Mouse (Mus musculus) MN1 (cell line): ENCODE measurements at regions not wholly inside any gene's neighbourhood (a gene's known extent, or its start where the extent isn't known, plus 50 kb on each side); places are given as distances from the start of the nearest gene placed in this dataset.
"Not testable (repeated sequence)": the region's sequence is repeated elsewhere in the genome, so short reads cannot be mapped to it uniquely, and the experiment has no call there.

ENCODE experiments used
- DNase-seq: peaks from one replicate; pipeline ENCODE4 v3.0.0-alpha.2; 2016; ENCODE audit warnings: low spot score

DNA sequence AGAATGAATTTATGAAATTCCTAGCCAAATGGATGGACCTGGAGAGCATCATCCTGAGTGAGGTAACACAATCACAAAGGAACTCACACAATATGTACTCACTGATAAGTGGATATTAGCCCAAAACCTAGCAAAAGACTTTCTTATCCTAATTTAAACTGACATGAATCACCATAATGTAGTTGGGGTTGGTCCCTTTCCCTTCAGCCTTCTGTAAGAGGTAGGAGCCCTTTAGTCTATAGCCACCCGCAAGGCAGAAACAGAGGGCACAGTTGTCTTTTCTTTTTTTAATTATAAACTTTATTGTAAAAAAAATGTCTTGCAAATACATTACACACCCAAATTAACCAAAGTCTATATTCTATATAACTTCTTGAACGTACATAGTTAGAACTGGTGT lies 81.3 kb downstream of the Ogfrl1 start:
- not testable (repeated sequence) for DNase-seq

DNA sequence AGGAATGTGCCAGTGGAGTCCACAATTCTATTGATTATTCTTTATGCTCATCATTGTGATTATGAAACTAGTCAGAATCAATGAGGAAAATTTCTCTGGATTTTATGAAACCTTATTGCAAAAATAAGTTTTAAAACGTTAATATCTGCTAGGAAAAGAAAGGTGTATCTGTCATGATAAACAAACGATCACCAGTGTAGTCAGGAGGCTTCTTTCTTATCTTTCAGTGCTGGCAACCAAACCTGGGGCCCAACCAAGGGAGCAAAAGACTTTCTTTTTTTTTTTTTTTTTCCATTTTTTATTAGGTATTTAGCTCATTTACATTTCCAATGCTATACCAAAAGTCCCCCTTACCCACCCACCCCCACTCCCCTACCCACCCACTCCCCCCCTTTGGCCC lies 82.7 kb downstream of the Ogfrl1 start:
- not testable (repeated sequence) for DNase-seq

DNA sequence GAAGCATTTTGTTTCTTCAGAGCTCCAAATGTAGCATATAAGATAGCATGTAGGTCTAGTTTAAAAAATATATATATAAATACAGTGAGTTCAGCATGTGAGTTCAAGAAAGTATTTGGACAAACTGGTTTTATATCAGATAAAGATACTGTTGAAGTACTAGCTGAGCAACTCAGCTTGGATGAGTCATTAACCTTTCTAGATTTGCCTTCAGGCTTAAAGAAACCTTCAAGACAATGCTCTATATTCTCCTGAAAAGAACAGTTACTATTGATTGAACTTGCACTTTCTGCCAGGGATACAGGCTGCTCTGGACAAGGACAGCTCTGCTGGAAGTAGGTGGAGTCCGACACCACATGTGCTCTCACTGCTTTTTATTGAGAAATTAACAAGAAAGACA lies 104.9 kb downstream of the Ogfrl1 start:
- no peak for DNase-seq

DNA sequence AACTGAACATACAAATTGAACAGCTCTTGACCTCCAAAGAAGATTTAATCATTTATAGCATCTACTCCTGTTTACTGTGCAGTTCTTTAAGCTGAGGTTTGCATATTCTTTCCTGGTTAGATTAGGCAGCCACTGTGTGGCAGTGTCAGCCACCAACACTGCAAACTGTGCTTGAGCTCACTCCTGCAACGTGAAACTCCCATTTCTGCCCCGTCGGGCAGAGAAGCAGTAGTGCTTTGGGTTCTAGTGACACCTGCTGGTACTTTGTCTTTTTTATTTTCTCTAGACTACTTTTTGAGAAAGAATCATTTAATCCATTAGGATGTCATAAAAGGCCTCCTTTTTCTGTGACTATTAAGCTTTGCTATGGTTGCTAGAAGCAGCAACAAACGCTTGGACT lies 110.8 kb downstream of the Ogfrl1 start:
- DNase-seq: peak; percentile 70

DNA sequence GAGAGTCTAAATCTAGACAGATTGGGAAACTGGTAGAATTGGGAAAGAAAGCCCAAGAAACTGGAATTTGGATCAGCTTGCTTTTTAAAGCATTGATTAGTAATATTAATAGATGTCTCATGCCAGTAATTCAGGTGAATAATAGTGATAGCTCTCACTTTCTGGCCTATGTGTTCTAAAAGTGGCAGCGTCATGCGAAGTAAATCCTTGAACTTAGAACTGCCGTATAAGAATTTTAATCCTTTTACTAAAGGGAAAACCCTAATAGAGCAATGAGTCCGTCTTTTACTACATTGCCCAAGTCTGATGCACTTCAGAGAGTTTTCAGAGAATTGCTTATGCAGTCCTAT lies 114.7 kb downstream of the Ogfrl1 start:
- no peak for DNase-seq

DNA sequence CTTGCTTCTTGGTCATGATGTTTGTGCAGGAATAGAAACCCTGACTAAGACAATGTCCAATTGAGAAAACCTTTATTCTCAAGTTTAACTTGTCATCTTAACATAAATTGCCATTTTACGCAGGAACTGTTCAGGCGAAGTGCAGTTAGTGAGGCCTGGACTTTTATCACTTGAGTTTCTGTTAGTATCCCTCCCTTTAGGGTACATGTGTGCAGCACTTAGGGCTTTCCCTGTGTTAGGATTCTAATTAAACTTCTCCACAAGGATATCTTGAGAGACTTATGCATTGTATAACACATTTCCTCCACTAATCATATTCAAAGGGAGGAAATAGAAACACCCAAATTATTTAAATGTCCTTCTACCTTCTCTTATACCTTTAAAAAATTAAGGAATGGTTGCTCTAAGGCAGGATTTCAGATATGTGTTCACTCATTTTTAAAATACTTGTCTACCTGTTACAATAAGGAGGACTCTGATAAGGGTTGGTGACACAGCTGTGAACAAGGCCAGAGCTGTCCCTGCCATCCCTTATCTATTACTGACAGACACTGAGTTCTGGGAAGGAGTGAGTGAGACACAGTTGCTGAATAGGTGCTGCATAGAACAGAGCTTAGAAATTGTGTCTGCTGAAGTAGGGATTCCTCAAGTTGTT lies 115.2 kb downstream of the Ogfrl1 start:
- DNase-seq: no peak

DNA sequence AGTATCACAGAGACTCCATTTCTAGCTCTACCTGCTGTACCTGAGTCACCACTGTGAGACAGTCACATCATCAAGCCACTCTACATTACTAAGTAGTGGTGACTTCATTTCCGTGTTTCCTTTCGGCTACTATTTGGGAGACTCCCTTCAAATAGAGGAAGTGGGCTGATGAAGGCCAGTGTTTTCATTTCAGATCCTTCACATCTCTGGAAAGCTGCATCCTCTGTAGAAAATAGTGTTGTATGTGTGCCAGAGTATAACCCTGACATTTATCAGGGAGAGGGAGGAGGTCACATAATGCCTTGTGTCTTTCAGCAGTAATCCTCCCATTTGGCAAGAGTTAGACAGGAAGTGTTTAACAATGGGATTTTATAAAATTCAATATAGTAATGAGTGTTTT lies 117.7 kb downstream of the Ogfrl1 start:
- DNase-seq: no peak

DNA sequence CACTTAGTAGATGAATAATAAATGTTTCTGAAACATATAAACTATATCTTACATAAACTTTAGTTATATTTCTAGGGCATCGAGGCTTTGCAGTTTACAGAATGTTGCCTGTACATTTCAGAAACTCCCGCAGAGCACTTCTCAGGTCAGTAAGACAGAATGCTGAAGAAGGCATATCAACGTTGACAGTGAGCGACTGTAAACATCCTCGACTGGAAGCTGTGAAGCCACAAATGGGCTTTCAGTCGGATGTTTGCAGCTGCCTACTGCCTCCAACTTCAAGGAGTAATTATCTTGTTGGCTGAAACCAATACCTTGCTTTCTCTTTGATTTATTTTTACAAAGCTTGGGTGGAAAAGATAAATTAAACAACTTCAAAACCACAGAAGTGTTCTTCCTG lies 125.5 kb downstream of the Ogfrl1 start:
- no peak for DNase-seq

DNA sequence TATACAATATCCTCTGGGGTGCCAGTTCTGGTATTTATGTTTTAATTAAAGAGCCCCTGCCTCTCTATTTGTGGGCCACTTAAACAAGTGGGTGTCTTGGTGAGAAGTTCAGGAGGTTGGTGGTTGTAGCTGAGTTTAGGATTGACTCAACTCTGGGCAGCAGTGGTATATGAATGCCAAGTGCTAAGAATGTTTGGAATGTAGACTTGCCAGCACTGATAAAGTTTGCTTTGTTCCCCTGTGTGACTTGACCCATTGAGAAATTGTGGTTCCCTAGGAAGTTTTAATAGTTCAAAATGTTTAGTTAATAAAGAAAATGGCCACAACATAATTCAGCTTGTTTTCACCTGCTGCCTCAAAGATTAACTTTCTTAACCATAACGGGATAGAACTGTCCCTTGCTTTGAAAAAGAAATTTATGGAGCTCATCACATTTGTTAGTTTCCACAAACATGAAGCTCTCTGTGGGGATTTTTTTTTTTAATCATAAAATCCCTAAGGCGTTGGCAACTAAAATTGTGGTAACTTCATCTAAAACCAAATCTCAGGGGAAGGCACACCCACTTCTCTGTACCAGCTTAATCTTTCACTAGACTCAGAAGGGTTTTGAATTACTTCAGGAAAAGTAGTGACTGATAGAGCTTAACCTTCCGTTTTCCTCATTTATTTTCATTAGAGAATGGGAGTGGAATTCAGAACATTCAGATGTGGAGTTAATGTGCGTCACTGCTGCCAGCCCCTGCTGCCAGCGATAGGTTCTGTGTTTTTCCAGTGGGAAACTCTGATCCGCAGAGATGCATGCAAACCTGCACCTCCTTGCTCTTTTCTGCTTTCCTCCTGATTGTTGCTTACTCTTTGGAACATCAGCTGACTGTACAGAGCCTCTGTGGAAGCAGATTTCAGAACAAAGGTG lies 126.4 kb downstream of the Ogfrl1 start:
- no peak for DNase-seq

DNA sequence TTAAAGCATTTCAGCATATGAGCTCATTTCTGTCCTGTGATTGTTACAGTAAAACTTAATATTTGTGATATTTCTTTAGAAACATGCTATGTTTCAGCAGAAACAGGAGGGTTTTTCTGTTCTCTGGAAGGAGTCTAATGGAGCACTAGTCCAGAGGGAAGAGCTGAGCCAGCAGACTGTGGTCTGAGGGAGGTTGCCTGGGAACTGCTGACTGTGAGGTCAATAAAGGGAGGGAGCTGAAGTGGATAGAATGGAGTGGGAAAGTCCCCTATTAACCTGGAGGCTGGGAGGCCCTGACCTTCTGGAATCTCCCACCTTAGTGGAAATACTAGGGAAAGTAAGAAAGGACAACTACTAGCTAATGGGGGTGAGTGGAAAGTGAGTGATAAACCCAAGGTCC lies 129.5 kb downstream of the Ogfrl1 start:
- no peak for DNase-seq

DNA sequence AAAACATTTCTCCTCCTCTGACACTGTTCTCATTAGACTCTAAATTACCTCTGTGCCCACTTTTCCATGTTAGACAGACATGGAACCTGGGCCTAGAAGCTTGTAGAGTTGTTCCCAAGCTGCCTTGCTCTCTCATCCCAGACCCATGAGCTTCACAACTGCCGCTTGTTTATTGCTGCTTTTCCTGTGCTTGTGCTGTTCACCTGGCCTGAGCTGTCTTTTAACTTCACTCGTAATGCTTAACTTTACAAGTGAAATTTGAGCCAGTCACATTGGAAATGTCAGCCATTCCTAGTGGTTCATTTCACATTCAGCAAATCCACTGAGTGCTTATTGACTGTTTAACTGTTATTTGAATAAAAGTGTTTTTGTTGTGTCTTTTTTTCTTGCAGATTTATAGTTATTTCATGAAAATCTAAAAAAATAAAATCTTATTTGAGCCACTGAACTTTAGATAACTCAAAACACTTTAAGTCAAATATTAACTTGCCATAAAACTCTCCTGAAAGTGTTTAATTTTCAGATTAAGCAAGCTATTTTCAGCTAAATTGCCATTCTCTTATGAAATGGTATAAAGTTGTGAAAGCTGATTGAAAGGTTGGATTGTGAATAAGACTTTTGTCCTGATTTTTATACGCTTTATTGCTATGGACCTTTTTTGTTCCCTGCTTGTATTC lies 131.9 kb downstream of the Ogfrl1 start:
- DNase-seq: no peak

DNA sequence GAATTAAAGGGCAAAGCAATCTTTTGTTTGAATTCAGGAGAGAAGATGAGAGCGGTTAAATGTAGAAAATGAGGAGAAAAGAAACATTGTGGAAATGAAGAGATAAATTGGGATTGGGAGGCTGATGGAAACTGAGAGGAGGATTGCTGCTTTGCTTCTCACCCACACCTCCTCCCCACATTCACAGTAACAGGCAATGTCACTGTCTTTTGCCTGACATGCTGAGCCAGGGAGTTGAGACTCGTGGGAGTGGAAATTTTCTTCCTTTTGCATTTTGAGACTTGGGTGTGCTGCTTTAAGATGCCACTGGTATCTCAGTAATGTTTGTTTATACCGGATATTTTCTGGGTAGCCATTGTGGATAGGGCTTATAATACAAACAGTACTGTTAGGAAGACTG lies 133.3 kb downstream of the Ogfrl1 start:
- DNase-seq: no peak

DNA sequence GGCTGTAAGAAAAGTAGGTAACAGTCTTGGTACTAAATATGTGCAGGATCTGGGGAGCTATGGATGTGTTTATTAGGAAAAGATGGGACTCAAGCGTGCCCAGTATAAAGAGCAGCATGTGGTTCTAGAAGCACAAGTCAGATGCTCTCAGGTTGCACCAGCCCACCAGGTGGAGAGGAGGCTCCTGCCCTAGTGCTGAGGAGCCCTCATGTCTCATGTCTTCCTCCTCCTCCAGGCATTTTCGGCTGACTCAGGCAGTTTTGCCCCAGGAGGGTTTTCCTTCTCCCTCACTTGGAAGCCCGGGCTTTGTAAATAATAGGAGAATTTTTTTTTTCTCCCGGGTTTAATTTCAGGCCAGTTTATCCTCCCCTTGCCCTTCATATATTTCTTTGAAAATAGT lies 133.8 kb downstream of the Ogfrl1 start:
- no peak for DNase-seq

DNA sequence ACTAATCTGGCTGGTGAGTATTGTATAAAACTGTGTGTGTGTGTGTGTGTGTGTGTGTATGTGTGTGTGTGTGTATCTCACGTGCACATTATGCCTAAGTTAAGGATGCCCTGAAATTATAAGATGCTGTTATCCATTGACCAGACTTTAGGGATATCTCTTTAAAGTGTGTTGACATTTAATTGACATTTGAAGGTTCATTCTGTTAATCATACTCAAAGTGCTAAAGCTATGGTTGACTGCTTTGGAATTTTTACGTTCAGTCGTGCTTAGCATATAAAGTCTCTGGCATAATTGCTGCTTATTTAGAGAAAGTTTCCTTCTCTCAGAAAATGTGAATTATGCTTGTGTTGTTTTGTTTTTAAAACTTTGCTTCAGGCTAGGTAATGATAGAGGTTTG lies 135.9 kb downstream of the Ogfrl1 start:
- no peak for DNase-seq

DNA sequence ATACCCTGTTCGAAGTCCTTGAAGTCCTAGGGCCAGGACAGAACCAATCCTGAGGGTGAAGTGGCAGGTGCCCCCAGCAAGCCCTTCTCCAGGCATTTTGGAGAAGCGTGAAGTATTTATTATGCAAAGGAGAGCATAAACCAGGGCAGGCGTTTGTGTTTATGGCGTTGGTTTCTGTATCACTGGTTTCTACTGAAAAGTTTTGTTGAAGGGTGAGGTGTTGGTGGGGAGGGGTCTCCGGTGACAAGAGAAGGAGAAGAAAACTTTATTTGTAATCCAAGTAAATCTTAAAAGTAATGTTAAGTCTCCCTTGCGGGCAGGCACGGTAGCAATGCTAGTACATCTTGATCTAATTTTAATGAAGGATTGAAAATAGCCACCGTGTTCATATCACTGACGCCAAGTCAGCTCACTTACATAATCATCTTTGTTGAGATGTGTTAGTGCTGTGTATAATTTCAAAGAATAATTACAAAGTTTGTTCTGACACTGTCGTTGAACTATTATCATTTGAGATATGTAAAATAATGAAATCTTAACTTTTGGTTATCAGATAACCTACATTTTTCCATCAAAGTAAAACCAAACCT lies 140.2 kb downstream of the Ogfrl1 start:
- DNase-seq: no peak

DNA sequence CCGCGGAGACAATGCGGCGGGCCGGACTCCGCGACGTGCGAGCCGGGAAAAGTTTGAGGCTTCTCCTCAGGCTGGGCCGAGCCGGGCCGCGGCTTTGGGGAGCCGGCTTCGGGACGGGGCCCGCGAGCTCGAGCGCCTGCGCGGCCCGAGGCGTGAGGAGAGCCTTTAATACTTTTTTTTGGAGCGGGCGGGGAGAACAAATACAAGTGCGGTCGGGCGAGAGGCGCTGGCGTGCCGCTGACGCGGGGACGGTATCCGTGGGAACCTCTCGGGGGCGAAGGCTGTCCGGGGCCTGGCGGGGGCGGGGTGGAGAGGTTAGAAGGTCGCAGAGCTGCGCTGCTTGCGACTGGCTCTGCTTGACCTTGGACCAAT lies 141.0 kb downstream of the Ogfrl1 start:
- peak; percentile 90 for DNase-seq

DNA sequence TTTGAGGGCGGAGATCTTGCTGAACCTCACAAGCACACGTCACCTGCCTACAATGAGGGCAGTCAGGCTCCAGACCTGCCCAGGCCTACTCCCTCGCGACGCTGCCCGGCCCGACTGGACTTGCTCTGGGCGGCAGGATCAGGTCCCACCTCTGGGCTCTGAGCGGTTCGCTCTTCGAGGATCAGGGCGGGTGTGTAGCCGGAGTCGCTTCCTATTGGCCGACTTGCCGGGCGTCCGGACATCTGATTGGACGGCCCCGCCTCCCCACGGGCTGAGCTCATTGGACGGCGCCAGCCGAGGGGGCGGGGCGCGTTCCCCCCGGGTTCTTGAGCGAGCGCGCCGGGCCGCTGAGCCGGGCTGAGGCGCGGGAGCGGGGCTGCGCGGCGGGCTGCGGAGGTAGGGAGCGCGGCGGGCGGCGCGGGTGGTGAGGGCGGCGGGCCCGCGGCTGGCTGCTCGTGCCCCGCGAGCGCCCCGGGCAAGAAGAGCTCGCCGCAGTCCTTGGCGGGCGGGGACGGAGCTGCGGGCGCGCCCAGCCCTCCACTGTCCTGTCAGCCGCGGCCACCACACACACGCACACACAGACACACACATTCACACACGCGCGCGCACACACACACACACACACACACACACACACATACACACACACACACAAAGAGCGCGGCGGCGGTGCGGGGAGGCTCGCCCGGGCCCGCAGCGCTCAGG lies 141.5 kb downstream of the Ogfrl1 start:
- peak; percentile 99 for DNase-seq

DNA sequence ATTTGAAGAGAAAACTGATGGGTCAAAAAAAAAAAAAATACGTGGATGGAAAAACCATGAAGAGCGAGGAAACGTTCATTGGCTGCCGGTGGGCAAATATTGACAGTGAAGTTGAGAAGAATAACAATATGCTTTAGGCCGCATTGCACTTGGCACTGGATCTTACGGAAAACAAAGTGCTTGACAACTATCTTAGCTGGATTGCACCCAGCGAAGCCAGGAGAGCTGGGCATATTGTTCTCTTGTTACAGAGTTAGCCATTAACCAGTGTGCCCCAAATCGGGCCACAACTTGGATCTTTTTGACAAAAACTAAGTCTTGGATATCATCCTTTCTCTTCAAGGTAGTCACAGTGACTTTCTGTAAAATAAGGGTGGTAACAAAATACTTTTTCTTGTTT lies 143.3 kb downstream of the Ogfrl1 start:
- DNase-seq: no peak

DNA sequence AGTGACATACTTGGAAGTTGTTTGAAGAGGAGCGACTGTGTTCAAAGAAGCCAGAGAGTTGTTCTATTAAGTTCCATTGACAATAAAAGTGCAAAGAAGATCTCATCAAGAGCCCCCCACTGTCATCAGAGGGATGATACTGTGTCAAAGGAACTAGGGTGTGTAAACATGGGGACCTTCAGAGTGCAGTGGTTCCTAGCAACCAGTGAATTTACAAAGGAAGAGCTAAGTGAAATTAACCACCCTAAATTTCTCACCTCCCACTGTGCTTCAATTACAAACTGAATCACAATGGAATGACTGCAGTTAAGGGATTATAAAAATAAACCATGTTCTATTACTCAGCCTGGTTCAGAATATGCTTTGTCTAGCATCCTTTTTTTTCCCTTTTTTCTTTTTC lies 129.5 kb upstream of the 4933415F23Rik start:
- DNase-seq: no peak

DNA sequence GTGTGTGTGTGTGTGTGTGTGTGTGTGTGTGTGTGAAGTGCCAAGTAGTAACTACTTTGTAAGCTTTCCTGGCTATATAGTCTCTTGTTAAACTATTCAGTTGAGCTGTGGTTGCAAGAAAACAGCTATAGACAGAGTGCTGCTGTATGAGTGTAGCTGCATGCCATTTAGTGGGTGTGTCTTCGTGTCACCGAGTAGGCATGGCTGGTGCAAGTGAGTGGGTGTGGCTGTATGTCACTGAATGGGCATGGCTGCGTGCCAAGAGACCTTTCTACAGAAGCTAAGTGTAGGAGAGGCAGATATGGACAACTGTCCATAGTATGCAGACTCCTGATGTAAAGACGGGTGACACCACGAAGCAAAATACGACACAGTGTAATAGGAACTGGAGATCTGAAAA lies 126.4 kb upstream of the 4933415F23Rik start:
- DNase-seq: peak; percentile 12

DNA sequence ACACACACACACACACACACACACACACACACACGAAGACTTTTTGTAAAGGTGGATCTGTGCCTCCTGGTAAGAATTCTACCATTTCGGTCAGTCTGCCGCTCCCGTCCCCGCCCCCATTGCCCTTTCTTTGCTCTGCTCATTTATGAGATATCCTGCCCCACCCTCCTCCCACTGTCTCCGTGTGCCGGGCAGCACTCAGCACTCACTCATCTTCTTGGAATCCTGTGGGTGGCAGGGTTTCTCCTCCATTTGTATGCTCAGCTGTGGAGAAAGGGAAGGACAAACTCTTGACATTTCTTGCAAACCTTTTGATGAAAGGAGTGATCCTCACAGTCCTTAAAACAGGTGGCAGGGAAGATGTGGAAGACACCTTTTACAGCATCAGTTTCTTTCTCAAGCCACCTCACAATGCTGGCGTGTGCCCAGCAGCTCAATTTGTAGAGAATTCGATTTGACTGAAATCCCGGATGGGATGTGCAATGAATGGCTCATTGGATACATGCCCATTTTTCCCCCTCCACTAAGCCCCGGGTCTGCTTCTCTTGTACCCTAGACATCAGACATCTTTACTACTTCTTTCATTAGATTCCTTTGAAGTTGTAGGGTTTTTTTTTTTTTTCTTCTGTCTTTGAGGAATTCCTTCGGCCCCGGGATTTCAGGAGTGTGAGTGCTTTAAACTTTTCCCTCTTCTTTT lies 112.6 kb upstream of the 4933415F23Rik start:
- DNase-seq: peak; percentile 60

DNA sequence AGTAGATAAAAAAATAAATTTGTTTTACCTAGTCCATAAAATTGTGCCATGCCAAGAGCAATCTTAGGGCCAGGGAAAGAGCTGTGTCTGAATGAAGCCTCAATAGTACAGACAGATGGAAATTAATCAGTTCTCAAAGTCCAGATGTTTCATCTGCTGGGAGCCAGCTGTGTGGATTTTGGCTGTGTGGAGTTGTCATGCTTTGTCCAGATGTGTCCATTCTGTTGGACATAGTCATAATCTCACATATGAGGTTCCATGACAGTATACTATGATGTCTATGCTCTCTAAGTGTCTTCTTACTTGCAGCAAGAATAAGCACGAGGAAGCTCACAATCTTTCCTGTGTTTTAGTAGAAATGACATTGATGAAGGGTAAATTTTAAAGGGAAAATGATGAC lies 105.8 kb upstream of the 4933415F23Rik start:
- DNase-seq: no peak
